ENCODE assay signal across 8 mouse cellular contexts in genomic region chr17:31433978-31434797, GRCm38 (mm10). TPM values are rescaled to one million over a fixed set of nuclear protein-coding genes. Genes with fewer than 3 reads are reported as not detected.
DNase-seq lines count a peak whose midpoint lies in the region; ATAC-seq lines count a peak whose summit lies in the region.
"Had no signal": no experiment of that assay in that cellular context is flagged by ENCODE, and none has a peak within 500 bp of the region (broad histone marks: within the 10 kb centered on the region; RNA-seq: fewer than 3 reads in every experiment).

No protein-coding gene starts in this region.

- peaks cover 16% of the 10 kb centered on the region for H3K4me1 ChIP-seq in embryonic facial prominence, embryonic 15.5 days
- peaks cover 43% of the 10 kb centered on the region for H3K4me1 ChIP-seq in hindbrain, embryonic 10.5 days (replicated peaks)
- peaks cover 48% of the 10 kb centered on the region for H3K4me1 ChIP-seq in limb, embryonic 10.5 days
- H3K4me1 ChIP-seq in neural tube, embryonic 12.5 days: peaks cover 41% of the 10 kb centered on the region

- H3K27me3 ChIP-seq in embryonic facial prominence, embryonic 15.5 days: no peaks in the 10 kb centered on the region
- peaks cover 35% of the 10 kb centered on the region for H3K27me3 ChIP-seq in hindbrain, embryonic 10.5 days (ENCODE audit: insufficient read depth, poor library complexity, severe bottlenecking)
- no peaks in the 10 kb centered on the region for H3K27me3 ChIP-seq in limb, embryonic 10.5 days (ENCODE audit: low read depth, poor library complexity, severe bottlenecking)
- H3K27me3 ChIP-seq in neural tube, embryonic 12.5 days (replicated peaks): no peaks in the 10 kb centered on the region

- no peaks in the 10 kb centered on the region; the same call in 1 of the 2 replicates for H3K36me3 ChIP-seq in embryonic facial prominence, embryonic 15.5 days
- H3K36me3 ChIP-seq in hindbrain, embryonic 10.5 days: peaks cover 12% of the 10 kb centered on the region
- peaks cover 13% of the 10 kb centered on the region for H3K36me3 ChIP-seq in limb, embryonic 10.5 days
- H3K36me3 ChIP-seq in neural tube, embryonic 12.5 days: peaks cover 13% of the 10 kb centered on the region

- H3K9me3 ChIP-seq in embryonic facial prominence, embryonic 15.5 days (replicated peaks): 0 out of 2 replicates have a peak, but pooled peaks cover 3% of the 10 kb centered on the region
- peaks cover 5% of the 10 kb centered on the region; the same call in 1 of the 2 replicates for H3K9me3 ChIP-seq in hindbrain, embryonic 10.5 days
- H3K9me3 ChIP-seq in limb, embryonic 10.5 days (replicated peaks): no peaks in the 10 kb centered on the region; the same call in 1 of the 2 replicates
- H3K9me3 ChIP-seq in neural tube, embryonic 12.5 days: peaks cover 4% of the 10 kb centered on the region; the same call in 1 of the 2 replicates

- no peak overlapping the region for H3K4me3 ChIP-seq in embryonic facial prominence, embryonic 15.5 days (replicated peaks)
- H3K4me3 ChIP-seq in hindbrain, embryonic 10.5 days: peak overlapping the region; percentile 28
- H3K4me3 ChIP-seq in limb, embryonic 10.5 days: peak overlapping the region; percentile 40
- H3K4me3 ChIP-seq in neural tube, embryonic 12.5 days: no peak overlapping the region

- WGBS in embryonic facial prominence, embryonic 15.5 days: 22% methylated on average over 16 of the region's 16 CpGs
- WGBS in hindbrain, embryonic 10.5 days: 10% methylated on average over 16 of the region's 16 CpGs
- 13% methylated on average over 16 of the region's 16 CpGs for WGBS in limb, embryonic 10.5 days
- WGBS in neural tube, embryonic 12.5 days: 8% methylated on average over 16 of the region's 16 CpGs

- peak overlapping the region; percentile 12; the same call in 1 of the 2 replicates for H3K4me2 ChIP-seq in embryonic facial prominence, embryonic 15.5 days (replicated peaks)
- peak overlapping the region; percentile 34 for H3K4me2 ChIP-seq in neural tube, embryonic 12.5 days (replicated peaks)

- H3K27ac ChIP-seq in embryonic facial prominence, embryonic 15.5 days (replicated peaks): no peak overlapping the region
- H3K27ac ChIP-seq in hindbrain, embryonic 10.5 days: peak overlapping the region; percentile 25
- peak overlapping the region; percentile 66 for H3K27ac ChIP-seq in limb, embryonic 10.5 days
- no peak overlapping the region for H3K27ac ChIP-seq in neural tube, embryonic 12.5 days
- H3K27ac ChIP-seq: liver, embryonic 14.5 days had no signal

- H3K9ac ChIP-seq in embryonic facial prominence, embryonic 15.5 days: no peak overlapping the region
- peak overlapping the region; percentile 14; the same call in 1 of the 2 replicates for H3K9ac ChIP-seq in neural tube, embryonic 12.5 days
- H3K9ac ChIP-seq: liver, embryonic 14.5 days had no signal

- peak; percentile 29 for DNase-seq in hindbrain, embryonic 10.5 days (ENCODE audit: low spot score)
- DNase-seq in limb, embryonic 10.5 days (ENCODE audit: low spot score): peak; percentile 59
- no peak for DNase-seq in cerebellum, postnatal 14 days
- DNase-seq in urinary bladder, postnatal 25 days (ENCODE audit: low spot score): no peak
- DNase-seq in right cerebral cortex, postnatal 25 days: no peak

- no peak for ATAC-seq in embryonic facial prominence, embryonic 15.5 days (ENCODE audit: insufficient number of reproducible peaks, low FRiP score, low TSS enrichment, low read depth)
- no peak for ATAC-seq in neural tube, embryonic 12.5 days (ENCODE audit: low FRiP score, low read depth)

RNA-seq across cellular contexts. Expression of gene Pde9a, which starts 48.2 kb away (rescaled TPM):
- polyA plus RNA-seq in embryonic facial prominence, embryonic 15.5 days (2015; fragmentation: Nextera tagmentation; extraction: Ambion mirVana): 16.5 and 18.1 TPM in 2 replicates
- polyA plus RNA-seq in hindbrain, embryonic 10.5 days (2016; fragmentation: Nextera tagmentation; extraction: Ambion mirVana): 12.4 and 19.9 TPM in 2 replicates
- polyA plus RNA-seq in limb, embryonic 10.5 days (2016; fragmentation: Nextera tagmentation; extraction: Ambion mirVana): 20.4 and 27.2 TPM in 2 replicates
- 35.2 and 42.7 TPM in 2 replicates for polyA plus RNA-seq in neural tube, embryonic 12.5 days (2016; fragmentation: Nextera tagmentation; extraction: Ambion mirVana)

Comparison
In these comparisons a context has a peak if more than half of its experiments do, and no peak if none do; other contexts are left out.
1. H3K27ac ChIP-seq: peak in hindbrain, embryonic 10.5 days (single experiment) and limb, embryonic 10.5 days (single experiment); none in embryonic facial prominence, embryonic 15.5 days (single experiment) and neural tube, embryonic 12.5 days (single experiment).
2. H3K4me3 ChIP-seq: peak in hindbrain, embryonic 10.5 days (single experiment) and limb, embryonic 10.5 days (single experiment); none in embryonic facial prominence, embryonic 15.5 days (single experiment) and neural tube, embryonic 12.5 days (single experiment).
3. DNase-seq: peak in hindbrain, embryonic 10.5 days (single experiment) and limb, embryonic 10.5 days (single experiment); none in cerebellum, postnatal 14 days (0 of 2), urinary bladder, postnatal 25 days (single experiment) and right cerebral cortex, postnatal 25 days (single experiment).